ENCODE assay signal across 8 mouse cellular contexts in genomic region chr11:20661652-20662051, GRCm38 (mm10).
DNase-seq lines count a peak whose midpoint lies in the region; ATAC-seq and TF ChIP-seq lines count a peak whose summit lies in the region.

No protein-coding gene starts in this region.

- ATAC-seq in liver, embryonic 11.5 days (replicated peaks; ENCODE audit: low FRiP score), result peak; percentile 59; the same call in 1 of the 2 replicates

- peaks cover 15% of the 10 kb centered on the region for H3K4me1 ChIP-seq in liver, embryonic 11.5 days (replicated peaks; ENCODE audit: control insufficient read depth, insufficient read depth, low read length)

- no peak overlapping the region for H3K9ac ChIP-seq in liver, embryonic 11.5 days (ENCODE audit: low read depth, low read length)

- no peak overlapping the region for H3K27ac ChIP-seq in layer of hippocampus, adult 2 months
- no peak overlapping the region for H3K27ac ChIP-seq in liver, embryonic 11.5 days (ENCODE audit: low read depth, low read length)

- H3K4me2 ChIP-seq in liver, embryonic 11.5 days, result no peak overlapping the region

- WGBS in liver, embryonic 11.5 days, result 33% methylated on average over 4 of the region's 4 CpGs

- no peaks in the 10 kb centered on the region for H3K36me3 ChIP-seq in liver, embryonic 11.5 days (ENCODE audit: control insufficient read depth, insufficient read depth, low read length)

- peak; percentile 33 to 72 for DNase-seq in adrenal gland, adult (ENCODE audit: inconsistent age in 2 of 2, low spot score in 1 of 2)
- DNase-seq in adrenal gland, postnatal 4 days (ENCODE audit: low spot score in 2 of 2), result no peak
- DNase-seq in layer of hippocampus, adult 2 months (ENCODE audit: low spot score in 2 of 2), result no peak
- no peak for DNase-seq in layer of hippocampus, postnatal 36 days
- peak; percentile 32 for DNase-seq in c-Kit-positive CD71-negative TER-119-negative erythroid progenitor cells, embryonic 14.5 days (ENCODE audit: low read depth)
- no peak for DNase-seq in liver, embryonic 11.5 days (ENCODE audit: low spot score)
- DNase-seq in spleen, postnatal 36 days (ENCODE audit: low spot score in 2 of 2), result peak; percentile 37 to 46
- no peak for DNase-seq in layer of hippocampus, postnatal 25 days (ENCODE audit: extremely low spot score in 1 of 2, low spot score in 1 of 2)

- no peak overlapping the region for H3K4me3 ChIP-seq in layer of hippocampus, adult 2 months
- no peak overlapping the region for H3K4me3 ChIP-seq in liver, embryonic 11.5 days (ENCODE audit: low read depth, low read length)

- no peaks in the 10 kb centered on the region; the same call in 1 of the 2 replicates for H3K27me3 ChIP-seq in liver, embryonic 11.5 days (replicated peaks; ENCODE audit: control insufficient read depth, insufficient read depth, low read length)

- TF ChIP-seq CTCF in layer of hippocampus, adult 2 months (conservative IDR thresholded peaks at IDR 0.05), result peak; percentile 90

- H3K9me3 ChIP-seq in liver, embryonic 11.5 days (ENCODE audit: control insufficient read depth, low read length), result no peaks in the 10 kb centered on the region

Comparison
In these comparisons a context has a peak if more than half of its experiments do, and no peak if none do; other contexts are left out.
1. DNase-seq: peak in adrenal gland, adult (2 of 2), c-Kit-positive CD71-negative TER-119-negative erythroid progenitor cells, embryonic 14.5 days (single experiment) and spleen, postnatal 36 days (2 of 2); none in adrenal gland, postnatal 4 days (0 of 2), layer of hippocampus, adult 2 months (0 of 2), layer of hippocampus, postnatal 36 days (0 of 2), liver, embryonic 11.5 days (single experiment) and layer of hippocampus, postnatal 25 days (0 of 2).